Mouse (Mus musculus): ENCODE data around the gene Tob1. TPM values are rescaled to one million over a fixed set of nuclear protein-coding genes. Genes with fewer than 3 reads are reported as not detected.
A peak's percentile ranks its signal among the peaks of the same experiment; 100 is the strongest.

Gene Tob1
- polyA plus RNA-seq, 1 experiment from 2014 or later = 33.2 TPM

DNA sequence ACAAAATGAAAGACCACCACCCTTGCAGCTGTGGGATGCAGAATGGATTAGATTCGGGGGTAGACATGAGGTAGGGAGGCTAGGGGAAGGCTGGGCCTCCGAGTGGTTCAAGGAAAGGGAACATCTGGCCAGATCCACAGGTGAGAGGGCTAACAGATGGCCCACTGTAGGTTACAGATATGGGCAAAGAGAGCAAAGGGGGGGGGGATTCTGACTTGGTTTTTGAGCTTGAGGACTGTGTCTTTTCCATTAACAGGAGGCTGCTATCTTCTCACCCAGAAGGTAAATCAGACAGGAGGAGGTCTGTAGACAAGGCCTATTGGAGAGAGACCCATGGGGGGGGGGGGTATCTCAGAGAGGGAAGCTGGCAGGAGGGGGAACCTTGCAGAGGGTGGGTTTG, 11.5 kb upstream of the Tob1 start:
- Histone ChIP-seq H3K4me3 (replicated peaks) (no peak overlapping the region), H3K4me2 (replicated peaks) (no peak overlapping the region), H3K27ac (no peak overlapping the region), H3K9ac (replicated peaks) (no peak overlapping the region), H3K27me3 (no peaks in the 10 kb centered on the region), H3K4me1 (replicated peaks) (peaks cover 2% of the 10 kb centered on the region; the same call in 1 of the 2 replicates), H3K9me3 (no peaks in the 10 kb centered on the region), H3K36me3 (no peaks in the 10 kb centered on the region)
- WGBS = 82% methylated on average over 2 of the region's 2 CpGs
- ATAC-seq = no peak

- Histone ChIP-seq H3K4me3 (replicated peaks) (no peak overlapping the region), H3K4me2 (replicated peaks) (no peak overlapping the region), H3K36me3 (no peaks in the 10 kb centered on the region), H3K4me1 (replicated peaks) (no peaks in the 10 kb centered on the region), H3K9ac (replicated peaks) (no peak overlapping the region), H3K27ac (no peak overlapping the region), H3K9me3 (no peaks in the 10 kb centered on the region), H3K27me3 (no peaks in the 10 kb centered on the region)
- ATAC-seq = no peak
- 79% methylated on average over 4 of the region's 4 CpGs for WGBS
These were observed 10.8 kb upstream of the Tob1 start for GRCm38 (mm10) chr11:94200422-94200821.

DNA sequence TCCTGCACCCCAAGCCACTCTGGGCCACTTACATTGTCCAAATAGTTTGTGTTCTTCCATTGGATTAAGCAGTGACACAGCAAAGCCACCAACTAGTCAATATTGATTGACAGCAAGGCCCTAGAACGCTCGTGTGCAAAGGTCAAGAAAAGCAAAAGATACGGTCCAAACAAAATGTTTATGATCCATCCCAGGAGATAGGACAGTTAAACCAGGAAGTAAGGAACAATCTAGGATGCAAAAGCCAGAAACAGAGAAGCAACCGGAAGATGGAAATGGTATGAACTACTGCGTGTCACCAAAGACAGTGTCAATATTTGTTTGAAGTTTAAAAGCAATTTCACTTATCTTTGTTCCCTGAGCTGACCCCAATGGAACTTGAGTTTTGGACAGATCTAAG, 9.1 kb upstream of the Tob1 start:
- no peak overlapping the region for H3K9ac ChIP-seq (replicated peaks)
- no peaks in the 10 kb centered on the region for H3K36me3 ChIP-seq
- no peak for ATAC-seq
- H3K9me3 ChIP-seq = no peaks in the 10 kb centered on the region
- WGBS = 93% methylated on average over 5 of the region's 5 CpGs
- no peak overlapping the region for H3K4me2 ChIP-seq (replicated peaks)
- H3K4me3 ChIP-seq (replicated peaks) = no peak overlapping the region
- no peaks in the 10 kb centered on the region for H3K4me1 ChIP-seq (replicated peaks)
- H3K27me3 ChIP-seq = no peaks in the 10 kb centered on the region
- no peak overlapping the region for H3K27ac ChIP-seq

DNA sequence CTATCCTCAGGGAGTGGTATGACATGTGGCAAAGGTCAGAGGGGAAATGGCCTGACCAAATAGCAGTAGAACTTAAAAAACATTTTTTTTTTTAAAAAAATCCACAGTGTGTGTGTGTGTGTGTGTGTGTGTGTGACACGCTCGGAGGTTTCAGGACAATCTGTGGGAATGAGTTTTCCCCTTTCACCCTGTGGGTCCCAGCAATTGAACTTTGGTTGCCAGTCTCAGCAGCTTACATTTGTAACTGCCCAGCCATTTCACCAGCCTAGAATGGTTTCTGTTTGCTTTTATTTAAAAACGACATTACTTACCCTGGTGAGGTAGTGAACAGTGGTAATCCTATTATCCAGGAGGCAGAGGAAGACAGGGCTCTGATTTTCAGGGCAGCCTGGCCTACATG, 8.2 kb upstream of the Tob1 start:
- ATAC-seq = no peak

GRCm38 (mm10) chr11:94206398-94207114, 4.7 kb upstream of the Tob1 start:
- Histone ChIP-seq H3K36me3 (no peaks in the 10 kb centered on the region), H3K4me2 (replicated peaks) (no peak overlapping the region), H3K27me3 (no peaks in the 10 kb centered on the region), H3K27ac (no peak overlapping the region), H3K4me3 (replicated peaks) (no peak overlapping the region), H3K9ac (replicated peaks) (no peak overlapping the region), H3K4me1 (replicated peaks) (no peaks in the 10 kb centered on the region), H3K9me3 (no peaks in the 10 kb centered on the region)
- ATAC-seq = no peak
- WGBS = 56% methylated on average over 10 of the region's 10 CpGs

More for the DNA sequence above, 8.2 kb upstream of the Tob1 start:
- H3K27ac ChIP-seq = no peak overlapping the region
- H3K4me1 ChIP-seq (replicated peaks) = no peaks in the 10 kb centered on the region
- H3K4me3 ChIP-seq (replicated peaks) = no peak overlapping the region
- 44% methylated on average over 3 of the region's 3 CpGs for WGBS
- H3K27me3 ChIP-seq = no peaks in the 10 kb centered on the region
- no peak overlapping the region for H3K4me2 ChIP-seq (replicated peaks)
- no peaks in the 10 kb centered on the region for H3K9me3 ChIP-seq
- H3K9ac ChIP-seq (replicated peaks) = no peak overlapping the region
- no peaks in the 10 kb centered on the region for H3K36me3 ChIP-seq

GRCm38 (mm10) chr11:94208811-94209675, 2.2 kb upstream of the Tob1 start:
- H3K4me3 ChIP-seq (replicated peaks) = no peak overlapping the region
- WGBS = 55% methylated on average over 8 of the region's 8 CpGs
- no peaks in the 10 kb centered on the region for H3K27me3 ChIP-seq
- no peak overlapping the region; the same call in 1 of the 2 replicates for H3K27ac ChIP-seq
- H3K4me1 ChIP-seq (replicated peaks) = peaks cover 16% of the 10 kb centered on the region
- H3K9me3 ChIP-seq = no peaks in the 10 kb centered on the region
- H3K9ac ChIP-seq (replicated peaks) = no peak overlapping the region
- H3K36me3 ChIP-seq = peaks cover 6% of the 10 kb centered on the region
- H3K4me2 ChIP-seq (replicated peaks) = peak overlapping the region; percentile 97
- ATAC-seq = no peak

DNA sequence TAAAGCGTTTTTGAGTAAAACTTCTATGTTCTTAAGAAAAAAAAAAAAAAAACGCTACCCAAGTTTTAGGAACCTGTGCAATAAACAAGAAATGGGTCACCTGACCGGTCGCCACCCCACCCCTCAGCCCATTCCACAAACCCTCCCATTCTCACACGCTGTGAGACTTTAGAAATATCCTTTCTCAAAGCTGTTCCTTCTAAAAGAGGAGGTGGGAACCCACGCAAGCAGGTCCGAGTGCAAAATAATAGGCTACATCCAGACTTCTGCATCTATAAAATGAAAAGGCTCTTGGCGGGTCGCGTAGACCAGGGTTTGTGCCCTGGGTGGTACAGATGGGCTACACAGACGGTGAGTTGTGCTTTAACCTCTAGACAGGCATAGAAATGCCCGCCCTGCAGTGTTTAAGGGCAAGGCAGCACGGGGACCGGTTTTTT, 1.5 kb upstream of the Tob1 start:
- no peaks in the 10 kb centered on the region for H3K27me3 ChIP-seq
- peaks cover 22% of the 10 kb centered on the region for H3K4me1 ChIP-seq (replicated peaks)
- peak overlapping the region; percentile 98 for H3K4me3 ChIP-seq (replicated peaks)
- H3K36me3 ChIP-seq = peaks cover 11% of the 10 kb centered on the region
- H3K27ac ChIP-seq = peak overlapping the region; percentile 97
- ATAC-seq = no peak
- H3K9me3 ChIP-seq = no peaks in the 10 kb centered on the region
- peak overlapping the region; percentile 97 for H3K4me2 ChIP-seq (replicated peaks)
- H3K9ac ChIP-seq (replicated peaks) = peak overlapping the region; percentile 70
- 2% methylated on average over 14 of the region's 14 CpGs for WGBS

GRCm38 (mm10) chr11:94210191-94211086, 815 bp upstream of the Tob1 start:
- peaks cover 12% of the 10 kb centered on the region for H3K36me3 ChIP-seq
- peak; percentile 82 for ATAC-seq
- peak overlapping the region; percentile 97 for H3K4me2 ChIP-seq (replicated peaks)
- no peaks in the 10 kb centered on the region for H3K9me3 ChIP-seq
- H3K9ac ChIP-seq (replicated peaks) = peak overlapping the region; percentile 78
- no peaks in the 10 kb centered on the region for H3K27me3 ChIP-seq
- H3K27ac ChIP-seq = peak overlapping the region; percentile 98
- H3K4me1 ChIP-seq (replicated peaks) = peaks cover 23% of the 10 kb centered on the region
- under 1% methylated on average over 49 of the region's 56 CpGs for WGBS
- H3K4me3 ChIP-seq (replicated peaks) = peak overlapping the region; percentile 98

GRCm38 (mm10) chr11:94211651-94212488, 616 bp downstream of the Tob1 start:
- peaks cover 14% of the 10 kb centered on the region for H3K36me3 ChIP-seq
- peaks cover 34% of the 10 kb centered on the region for H3K4me1 ChIP-seq (replicated peaks)
- H3K9me3 ChIP-seq = no peaks in the 10 kb centered on the region
- peak overlapping the region; percentile 98 for H3K4me3 ChIP-seq (replicated peaks)
- peak overlapping the region; percentile 99 for H3K9ac ChIP-seq (replicated peaks)
- H3K4me2 ChIP-seq (replicated peaks) = peak overlapping the region; percentile 67
- ATAC-seq = peak; percentile 40
- H3K27ac ChIP-seq = peak overlapping the region; percentile 99
- no peaks in the 10 kb centered on the region for H3K27me3 ChIP-seq
- under 1% methylated on average over 47 of the region's 61 CpGs for WGBS

DNA sequence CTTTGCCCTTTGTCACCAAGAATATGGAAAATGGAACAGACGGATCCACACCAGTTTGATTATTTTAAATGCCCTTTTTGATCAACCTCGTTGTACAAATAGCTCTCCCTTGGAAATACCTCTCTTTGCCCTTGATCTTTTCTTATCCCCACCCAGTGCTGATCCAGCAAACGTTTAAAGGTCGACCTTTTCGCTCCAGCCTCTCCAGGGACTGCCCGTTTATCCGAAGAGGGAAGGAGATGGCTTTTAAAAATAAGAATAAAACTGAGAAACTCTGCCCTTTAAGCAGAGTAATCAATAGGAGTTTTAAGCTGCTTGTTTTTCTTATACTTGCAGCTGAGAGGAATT, 1.2 kb downstream of the Tob1 start:
- peaks cover 34% of the 10 kb centered on the region for H3K4me1 ChIP-seq (replicated peaks)
- H3K4me2 ChIP-seq (replicated peaks) = peak overlapping the region; percentile 67
- 0% methylated on average over 7 of the region's 7 CpGs for WGBS
- H3K9me3 ChIP-seq = no peaks in the 10 kb centered on the region
- ATAC-seq = no peak
- no peaks in the 10 kb centered on the region for H3K27me3 ChIP-seq
- H3K36me3 ChIP-seq = peaks cover 14% of the 10 kb centered on the region
- H3K27ac ChIP-seq = peak overlapping the region; percentile 99
- peak overlapping the region; percentile 99 for H3K9ac ChIP-seq (replicated peaks)
- H3K4me3 ChIP-seq (replicated peaks) = peak overlapping the region; percentile 98

DNA sequence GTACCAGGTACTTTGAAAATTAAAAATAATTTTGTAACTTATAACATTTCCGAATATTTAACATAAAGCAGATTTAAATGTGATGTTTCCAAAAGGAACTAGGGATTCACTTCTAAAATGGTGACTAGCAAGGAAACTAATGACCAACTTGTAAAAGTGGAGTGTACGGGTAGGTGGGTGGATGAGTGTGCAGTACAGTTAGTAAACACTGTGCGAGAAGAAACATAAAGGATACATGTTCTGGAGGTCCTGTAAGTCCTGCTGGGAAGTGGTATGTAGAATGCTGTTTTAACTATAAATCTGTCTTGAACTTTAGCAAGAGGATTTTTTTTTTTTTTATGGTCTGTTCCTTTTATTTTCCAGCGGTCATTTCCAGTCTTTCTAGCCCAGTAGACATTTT, 1.7 kb downstream of the Tob1 start:
- peaks cover 34% of the 10 kb centered on the region for H3K4me1 ChIP-seq (replicated peaks)
- ATAC-seq = no peak
- H3K9me3 ChIP-seq = no peaks in the 10 kb centered on the region
- H3K27ac ChIP-seq = no peak overlapping the region; the same call in 1 of the 2 replicates
- peak overlapping the region; percentile 67 for H3K4me2 ChIP-seq (replicated peaks)
- 65% methylated on average over 4 of the region's 4 CpGs for WGBS
- H3K36me3 ChIP-seq = peaks cover 14% of the 10 kb centered on the region
- H3K4me3 ChIP-seq (replicated peaks) = peak overlapping the region; percentile 98
- peak overlapping the region; percentile 55; the same call in 1 of the 2 replicates for H3K9ac ChIP-seq (replicated peaks)
- H3K27me3 ChIP-seq = no peaks in the 10 kb centered on the region
